Mouse (Mus musculus) cortical plate, adult 2 months (tissue): ENCODE results near the gene Chchd3. TPM values are rescaled to one million over a fixed set of nuclear protein-coding genes. Genes with fewer than 3 reads are reported as not detected.

Source experiments
- H3K27ac ChIP-seq: fragments of 200-500 bp; 2 replicates; pipeline ENCODE4 v1.5.1; 2012; ENCODE audit warnings: low read length, control low read depth, inconsistent platforms; ENCODE audit not compliant: insufficient read depth
- H3K4me1 ChIP-seq: fragments of 200-500 bp; 2 replicates; pipeline ENCODE4 v1.6.1; 2011; ENCODE audit warnings: low read length; ENCODE audit not compliant: control insufficient read depth, insufficient read depth
- H3K4me3 ChIP-seq: fragments of 200-500 bp; 2 replicates; pipeline ENCODE4 v1.5.1; 2011; ENCODE audit warnings: mild to moderate bottlenecking, low read length, control low read depth; ENCODE audit not compliant: insufficient read depth
- CTCF ChIP-seq: fragments of 200-500 bp; IDR thresholded peaks from 2 replicates; pipeline ENCODE4 v1.5.1; 2011; ENCODE audit warnings: mild to moderate bottlenecking, control low read depth, low read length; ENCODE audit not compliant: insufficient read depth; ENCODE audit errors: extremely low read depth
- POLR2A ChIP-seq: fragments of 200-500 bp; IDR thresholded peaks from 2 replicates; pipeline ENCODE4 v1.6.1; 2011; ENCODE audit warnings: mild to moderate bottlenecking, low read length, control low read depth; ENCODE audit not compliant: insufficient read depth; ENCODE audit errors: extremely low read depth
- polyA plus RNA-seq: library from polyadenylated mRNA; depleted of rRNA; stranded (reverse); fragments of >200 nt; gene quantifications from 2 replicates; pipeline ENCODE4 v1.2.3, GENCODE M21; 2012

The Chchd3 gene
- polyA plus RNA-seq, 1 experiment = 103 TPM

GRCm38 (mm10) chr6:33025041-33025440, 35.0 kb downstream of the Chchd3 start:
- H3K4me1 ChIP-seq = no peaks in the 10 kb centered on the region
- TF ChIP-seq POLR2A (no peak), CTCF (no peak)
- H3K27ac ChIP-seq = no peak overlapping the region
- H3K4me3 ChIP-seq = no peak overlapping the region

GRCm38 (mm10) chr6:33004607-33005006, 55.5 kb downstream of the Chchd3 start:
- Histone ChIP-seq H3K27ac (no peak overlapping the region), H3K4me3 (no peak overlapping the region), H3K4me1 (no peaks in the 10 kb centered on the region; the same call in 1 of the 2 replicates)
- TF ChIP-seq POLR2A (no peak), CTCF (no peak)

- no peak overlapping the region for H3K4me3 ChIP-seq
- no peak overlapping the region for H3K27ac ChIP-seq
- no peak for TF ChIP-seq CTCF
- no peak for TF ChIP-seq POLR2A
- no peaks in the 10 kb centered on the region; the same call in 1 of the 2 replicates for H3K4me1 ChIP-seq
Measured at GRCm38 (mm10) chr6:33002988-33003387, 57.1 kb downstream of the Chchd3 start.

GRCm38 (mm10) chr6:33001271-33001670, 58.8 kb downstream of the Chchd3 start:
- H3K4me3 ChIP-seq = no peak overlapping the region
- TF ChIP-seq POLR2A = no peak
- TF ChIP-seq CTCF = no peak

GRCm38 (mm10) chr6:32996597-32996996, 63.5 kb downstream of the Chchd3 start:
- peaks cover 4% of the 10 kb centered on the region for H3K4me1 ChIP-seq
- H3K27ac ChIP-seq = no peak overlapping the region
- TF ChIP-seq CTCF (no peak), POLR2A (no peak)

More at GRCm38 (mm10) chr6:33001271-33001670, 58.8 kb downstream of the Chchd3 start:
- Histone ChIP-seq H3K27ac (no peak overlapping the region), H3K4me1 (peaks cover 4% of the 10 kb centered on the region)

GRCm38 (mm10) chr6:32993847-32994246, 66.2 kb downstream of the Chchd3 start:
- Histone ChIP-seq H3K4me1 (peaks cover 4% of the 10 kb centered on the region), H3K27ac (no peak overlapping the region), H3K4me3 (no peak overlapping the region)
- TF ChIP-seq POLR2A (no peak), CTCF (no peak)

More at GRCm38 (mm10) chr6:32996597-32996996, 63.5 kb downstream of the Chchd3 start:
- no peak overlapping the region for H3K4me3 ChIP-seq

GRCm38 (mm10) chr6:32990061-32990633, 69.9 kb downstream of the Chchd3 start:
- TF ChIP-seq CTCF (no peak), POLR2A (no peak)
- no peaks in the 10 kb centered on the region; the same call in 1 of the 2 replicates for H3K4me1 ChIP-seq
- no peak overlapping the region for H3K27ac ChIP-seq

GRCm38 (mm10) chr6:32988561-32988960, 71.5 kb downstream of the Chchd3 start:
- TF ChIP-seq POLR2A = no peak
- no peak for TF ChIP-seq CTCF

More at GRCm38 (mm10) chr6:32990061-32990633, 69.9 kb downstream of the Chchd3 start:
- H3K4me3 ChIP-seq = no peak overlapping the region

GRCm38 (mm10) chr6:32983876-32984275, 76.2 kb downstream of the Chchd3 start:
- Histone ChIP-seq H3K27ac (no peak overlapping the region), H3K4me1 (no peaks in the 10 kb centered on the region), H3K4me3 (no peak overlapping the region)
- TF ChIP-seq POLR2A (no peak), CTCF (no peak)

More at GRCm38 (mm10) chr6:32988561-32988960, 71.5 kb downstream of the Chchd3 start:
- no peak overlapping the region for H3K27ac ChIP-seq
- no peaks in the 10 kb centered on the region; the same call in 1 of the 2 replicates for H3K4me1 ChIP-seq
- H3K4me3 ChIP-seq = no peak overlapping the region

- Histone ChIP-seq H3K4me3 (no peak overlapping the region), H3K27ac (no peak overlapping the region)
- no peak for TF ChIP-seq CTCF
- TF ChIP-seq POLR2A = no peak
Measured at GRCm38 (mm10) chr6:32981253-32981652, 78.8 kb downstream of the Chchd3 start.

GRCm38 (mm10) chr6:32978811-32979210, 81.2 kb downstream of the Chchd3 start:
- Histone ChIP-seq H3K27ac (no peak overlapping the region), H3K4me1 (no peaks in the 10 kb centered on the region)
- TF ChIP-seq CTCF = no peak
- TF ChIP-seq POLR2A = no peak

More at GRCm38 (mm10) chr6:32981253-32981652, 78.8 kb downstream of the Chchd3 start:
- no peaks in the 10 kb centered on the region for H3K4me1 ChIP-seq

More at GRCm38 (mm10) chr6:32978811-32979210, 81.2 kb downstream of the Chchd3 start:
- no peak overlapping the region for H3K4me3 ChIP-seq
